Mouse (Mus musculus) yolk sac, embryonic 10.5 days (tissue): Measurements from ENCODE around the gene Vmn1r209.
"Not testable (repeated sequence)": the region's sequence is repeated elsewhere in the genome, so short reads cannot be mapped to it uniquely, and the experiment has no call there.

Experiments used
- DNase-seq: peaks from one replicate; pipeline ENCODE4 v3.0.0-alpha.2; 2017; ENCODE audit warnings: low spot score

The Vmn1r209 gene

DNA sequence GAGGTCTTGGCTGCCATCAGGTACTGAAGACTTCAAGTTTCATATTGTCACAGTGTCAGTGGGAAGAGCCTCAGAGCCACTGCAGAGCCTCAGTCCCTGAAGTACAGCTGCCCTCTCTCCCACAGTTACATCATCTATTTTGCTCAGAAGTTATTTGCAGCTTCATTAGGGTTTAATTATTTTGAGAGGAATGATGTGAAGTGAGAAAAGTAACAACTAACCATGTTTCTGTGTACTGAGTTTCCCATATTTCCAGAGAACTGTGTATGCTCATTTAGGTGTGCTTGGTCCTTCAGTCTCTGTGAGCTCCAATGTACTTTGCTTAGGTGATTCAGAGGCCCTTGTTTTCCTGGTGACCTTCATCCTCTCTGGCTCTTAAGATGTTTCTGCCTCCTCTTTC, at the start of gene Vmn1r209:
Gene Vmn1r209, minus strand, starts transcription at position 101 of the 400 bp plus-strand sequence.
- not testable (repeated sequence) for DNase-seq

DNA sequence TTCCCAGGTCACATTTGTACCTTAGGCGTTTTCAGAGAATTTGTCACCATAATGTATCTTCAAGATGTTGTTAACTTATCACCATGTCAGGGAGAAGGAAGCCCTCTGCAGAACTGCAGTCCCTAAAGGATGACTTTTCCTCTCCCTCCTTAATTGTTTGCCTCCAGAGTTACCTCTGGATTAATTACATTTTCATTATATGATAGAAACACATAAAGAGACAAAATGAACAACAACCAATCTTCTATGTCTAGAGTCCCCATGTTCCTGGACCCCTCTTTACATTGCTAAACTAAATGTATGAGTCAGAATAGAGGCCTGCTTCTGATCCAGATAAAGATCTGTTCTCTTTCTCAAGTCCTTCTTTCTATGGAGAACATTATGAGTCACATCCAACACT, 48.0 kb upstream of the Vmn1r209 start, which contains the start of gene Vmn1r211:
Gene Vmn1r211, minus strand, starts transcription at position 101 of the 400 bp plus-strand sequence.
- no peak for DNase-seq

GRCm38 (mm10) chr13:22854760-22855159, 45.3 kb upstream of the Vmn1r209 start:
- DNase-seq: no peak

- DNase-seq: no peak
Observed at GRCm38 (mm10) chr13:22846798-22847197, 37.3 kb upstream of the Vmn1r209 start.

- DNase-seq: not testable (repeated sequence)
Observed at GRCm38 (mm10) chr13:22844304-22844703, 34.8 kb upstream of the Vmn1r209 start.

GRCm38 (mm10) chr13:22831248-22831647, 21.8 kb upstream of the Vmn1r209 start, which contains the start of gene Vmn1r210:
Gene Vmn1r210 (minus strand): TSS chr13:22831348.
- no peak for DNase-seq

DNA sequence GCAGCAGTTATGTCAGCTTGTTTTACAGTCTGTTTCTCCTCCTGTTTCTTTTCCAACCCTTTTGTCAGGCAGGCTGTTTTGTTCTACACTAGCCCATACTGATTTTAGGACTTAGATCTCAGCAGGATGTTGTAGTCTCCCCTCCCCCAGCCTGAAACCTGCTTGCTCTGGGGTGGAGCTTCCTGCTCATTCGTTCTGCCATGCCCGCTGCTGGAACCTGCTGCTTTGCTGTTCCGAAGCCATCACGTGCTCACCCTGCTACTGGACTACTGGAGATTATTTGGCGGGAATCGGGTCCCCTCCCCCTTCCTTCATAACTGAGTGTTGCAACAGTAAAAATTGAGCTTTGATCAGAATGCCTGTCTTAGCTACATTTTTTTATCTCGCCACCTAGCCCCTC, 19.9 kb upstream of the Vmn1r209 start:
- DNase-seq: not testable (repeated sequence)

- DNase-seq: not testable (repeated sequence)
Observed at GRCm38 (mm10) chr13:22821601-22822000, 12.1 kb upstream of the Vmn1r209 start.

GRCm38 (mm10) chr13:22788096-22788495, 21.4 kb downstream of the Vmn1r209 start:
- not testable (repeated sequence) for DNase-seq

- DNase-seq: not testable (repeated sequence)
Observed at GRCm38 (mm10) chr13:22784159-22784558, 25.3 kb downstream of the Vmn1r209 start.

GRCm38 (mm10) chr13:22777300-22777699, 32.2 kb downstream of the Vmn1r209 start, which contains the start of gene Vmn1r208:
Gene Vmn1r208 (minus strand): TSS chr13:22777400.
- DNase-seq: not testable (repeated sequence)

- DNase-seq: not testable (repeated sequence)
Observed at GRCm38 (mm10) chr13:22771592-22771991, 37.9 kb downstream of the Vmn1r209 start.
